Mouse (Mus musculus) myocyte (in vitro differentiated cells): ENCODE results near the gene Mvd.

Source experiments
- MYOD1 ChIP-seq, 3 experiments: IDR thresholded peaks; one replicate each; pipeline ENCODE4 v1.6.1; 2011; ENCODE audit warnings: control low read depth in 2 of 3, low read depth in 2 of 3, mild to moderate bottlenecking in 2 of 3, moderate library complexity in 1 of 3; ENCODE audit not compliant: insufficient read length in 2 of 3, control insufficient read depth in 1 of 3
- POLR2A ChIP-seq: IDR thresholded peaks from one replicate; pipeline ENCODE4 v1.6.1; 2011; ENCODE audit warnings: low read depth, mild to moderate bottlenecking, control low read depth, moderate library complexity; ENCODE audit not compliant: insufficient read length
- SRF ChIP-seq: IDR thresholded peaks from one replicate; pipeline ENCODE4 v1.6.1; 2011; ENCODE audit warnings: low read depth; ENCODE audit not compliant: control insufficient read depth, insufficient read length

- TF ChIP-seq SRF (no peak), POLR2A (no peak), MYOD1 (IDR thresholded peaks at IDR 0.05; ENCODE audit: control insufficient read depth in 1 of 3, insufficient read length in 2 of 3, low read depth in 2 of 3) (no peak)
Measured at GRCm38 (mm10) chr8:122427607-122428006, 15.6 kb downstream of the Mvd start.
